Mouse (Mus musculus) MN1 (cell line): Measurements from ENCODE around the gene Nr6a1.

ENCODE experiments used
- DNase-seq: peaks from one replicate; pipeline ENCODE4 v3.0.0-alpha.2; 2016; ENCODE audit warnings: low spot score

Nr6a1 gene

DNA sequence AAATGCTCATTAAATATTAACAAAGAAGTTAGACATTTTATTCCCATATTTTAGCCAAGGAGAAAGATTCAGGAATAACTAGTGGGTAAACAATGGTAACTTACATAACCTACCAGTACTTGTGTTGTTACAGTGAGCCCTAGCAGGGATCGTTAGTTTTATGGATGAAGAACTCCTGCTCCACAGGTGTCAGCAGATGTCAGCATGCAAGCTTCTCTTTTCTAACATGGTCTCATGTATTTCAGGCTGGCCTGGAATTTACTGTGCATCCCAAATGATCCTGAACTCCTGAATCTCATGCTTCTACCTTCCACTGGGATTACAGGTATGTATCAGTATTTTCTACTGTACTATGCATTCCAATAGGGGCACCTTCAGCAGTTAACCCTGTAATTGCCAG lies 54.8 kb downstream of the Nr6a1 start:
- DNase-seq, result no peak

DNA sequence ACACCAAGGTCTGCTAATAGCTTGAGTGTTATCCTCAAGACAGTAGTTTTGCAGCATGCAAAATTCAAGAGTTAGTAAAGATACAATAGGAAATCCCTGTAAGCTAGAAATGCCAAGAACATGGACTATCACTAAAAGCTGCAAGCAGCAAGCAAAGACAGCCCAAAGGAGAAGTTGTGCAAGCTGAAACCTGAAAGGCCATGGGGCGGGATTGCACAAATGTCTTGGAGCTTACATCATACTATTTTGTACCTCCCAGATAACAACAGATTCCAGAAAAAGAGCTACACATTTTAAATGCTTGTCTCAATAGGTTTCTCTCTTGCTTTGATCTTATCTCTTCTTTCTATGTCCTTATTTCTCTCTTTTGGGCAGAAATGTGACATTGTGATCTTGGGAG lies 60.8 kb downstream of the Nr6a1 start:
- peak; percentile 54 for DNase-seq

DNA sequence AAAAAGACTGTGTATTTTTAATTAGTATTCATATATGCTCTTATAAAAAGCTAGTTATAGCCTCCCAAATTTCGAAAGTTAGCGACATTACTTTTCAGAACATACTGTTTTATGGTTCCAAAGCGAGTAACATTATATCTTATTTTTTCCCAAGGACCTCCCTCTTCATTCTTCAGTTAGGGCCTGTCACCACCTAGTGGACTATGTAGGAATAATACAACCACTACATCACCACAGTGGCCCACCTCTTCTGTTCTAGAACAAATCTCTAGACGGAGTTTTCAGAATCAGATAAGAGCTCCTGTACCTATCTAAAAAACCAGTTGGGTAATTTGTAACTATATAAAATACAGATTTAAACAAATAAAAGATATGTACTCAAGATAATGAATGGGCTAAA lies 63.5 kb downstream of the Nr6a1 start:
- DNase-seq, result peak; percentile 70

DNA sequence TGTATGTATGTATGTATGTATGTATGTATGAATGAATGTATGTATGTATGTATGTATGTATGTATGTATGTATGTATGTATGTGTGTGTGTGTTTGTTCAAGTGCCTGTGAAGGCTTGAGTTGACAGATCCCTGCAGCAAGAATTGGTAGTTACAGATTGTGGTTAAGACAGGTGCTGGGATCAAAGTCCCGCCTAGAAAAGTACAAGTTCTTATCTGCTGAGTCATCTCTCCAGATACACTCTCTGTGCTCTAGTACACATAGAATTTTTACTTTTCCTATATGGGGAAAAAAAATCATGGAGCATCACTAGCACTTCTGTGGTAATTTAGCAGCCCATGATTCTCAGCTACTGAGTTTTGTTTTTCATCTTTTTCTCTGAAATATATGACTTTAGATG lies 75.7 kb downstream of the Nr6a1 start:
- DNase-seq, result no peak

DNA sequence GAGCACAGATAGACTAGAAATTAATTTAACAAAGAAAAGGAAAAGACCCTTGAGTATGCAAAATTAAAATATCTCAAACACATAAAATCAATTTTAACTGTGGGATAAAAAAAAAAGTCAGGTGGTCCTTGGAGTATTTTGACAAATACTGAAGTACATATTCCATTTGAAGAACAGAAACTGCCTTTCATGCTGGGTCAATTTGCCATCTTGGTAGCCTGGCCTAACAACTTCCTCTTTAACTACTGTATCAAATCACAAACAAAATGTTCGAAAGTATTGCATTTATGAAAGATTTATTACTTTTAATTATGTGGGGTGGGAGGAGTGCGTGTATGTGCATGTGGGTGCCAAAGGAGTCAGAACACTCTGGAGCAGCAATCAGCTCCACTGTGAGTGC lies 81.2 kb downstream of the Nr6a1 start:
- DNase-seq, result no peak

DNA sequence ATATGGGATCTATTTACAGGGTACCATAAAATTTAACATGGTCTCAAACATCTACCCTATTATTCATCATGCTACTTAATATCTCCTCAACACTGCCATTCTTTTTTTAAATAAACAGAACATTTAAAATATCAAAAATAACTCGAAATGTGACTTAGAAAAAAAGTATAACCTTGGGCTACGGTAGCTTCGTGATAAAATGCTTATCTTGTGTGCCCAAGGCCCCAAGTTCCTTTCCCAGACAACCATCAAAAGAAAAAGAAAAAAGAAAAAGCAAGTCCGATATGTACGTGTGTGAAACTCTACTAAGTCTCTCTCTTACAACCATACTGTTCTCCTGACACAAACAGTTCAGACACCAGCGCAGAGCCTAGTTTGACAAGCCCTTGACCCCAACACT lies 92.0 kb downstream of the Nr6a1 start:
- no peak for DNase-seq

DNA sequence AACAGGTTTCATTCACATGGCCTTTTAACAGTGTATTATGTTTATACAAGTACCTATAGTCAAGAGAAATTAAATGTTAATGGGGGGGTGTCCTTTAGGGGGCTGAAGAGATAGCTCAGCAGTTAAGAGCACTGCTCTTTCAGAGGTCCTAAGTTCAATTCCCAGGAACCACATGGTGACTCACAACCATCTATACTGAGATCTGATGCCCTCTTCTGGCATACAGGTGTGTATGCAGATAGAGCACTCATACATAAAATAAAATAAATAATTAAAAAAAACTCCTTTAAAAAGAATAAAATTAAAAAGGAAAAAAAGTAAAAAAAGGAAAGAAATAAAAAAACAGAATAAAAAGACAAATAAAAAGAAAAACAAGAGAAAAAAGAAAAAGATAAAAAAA lies 95.5 kb downstream of the Nr6a1 start:
- no peak for DNase-seq

DNA sequence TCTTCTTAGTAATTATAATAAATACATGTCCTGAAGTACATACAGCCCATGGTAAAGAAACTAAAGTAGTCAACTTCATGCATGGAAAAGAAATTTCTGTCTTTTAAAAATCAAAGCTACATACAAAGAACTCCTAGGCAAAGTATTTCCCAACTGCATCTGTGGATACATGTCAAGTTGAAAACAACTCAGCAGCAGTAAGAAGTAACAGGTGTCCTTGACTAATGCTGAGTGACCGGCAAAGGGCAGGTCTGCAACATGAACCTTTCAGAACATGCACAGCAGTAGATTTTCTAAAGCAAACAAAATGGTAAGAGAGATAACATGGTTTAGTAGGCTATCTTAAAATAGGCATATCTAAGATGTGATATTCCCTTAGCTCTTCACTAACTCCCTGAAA lies 98.0 kb downstream of the Nr6a1 start:
- no peak for DNase-seq

DNA sequence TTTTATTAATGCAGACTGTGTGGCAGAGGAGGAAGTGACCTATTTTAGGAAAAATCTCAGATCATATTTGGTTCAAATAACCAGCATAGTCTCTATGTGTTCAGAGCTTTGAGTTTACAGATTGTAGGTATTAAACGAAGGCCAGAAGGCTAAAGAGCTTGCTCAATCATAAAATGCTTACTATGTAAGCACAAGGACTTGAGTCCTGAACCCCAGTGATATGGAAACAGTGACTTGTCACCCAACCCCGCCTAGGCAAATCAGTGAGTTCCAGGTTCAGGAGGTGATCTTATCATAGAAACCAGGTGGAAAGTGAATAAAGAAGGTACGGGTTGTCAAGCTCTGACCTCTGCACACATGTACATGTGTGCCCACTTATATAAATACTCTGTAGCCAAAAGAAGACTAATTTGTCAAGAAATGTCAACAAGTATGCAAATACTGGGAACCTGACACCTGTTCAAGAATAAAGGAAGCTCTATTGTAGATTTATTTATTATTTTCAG lies 99.6 kb downstream of the Nr6a1 start:
- DNase-seq, result no peak

DNA sequence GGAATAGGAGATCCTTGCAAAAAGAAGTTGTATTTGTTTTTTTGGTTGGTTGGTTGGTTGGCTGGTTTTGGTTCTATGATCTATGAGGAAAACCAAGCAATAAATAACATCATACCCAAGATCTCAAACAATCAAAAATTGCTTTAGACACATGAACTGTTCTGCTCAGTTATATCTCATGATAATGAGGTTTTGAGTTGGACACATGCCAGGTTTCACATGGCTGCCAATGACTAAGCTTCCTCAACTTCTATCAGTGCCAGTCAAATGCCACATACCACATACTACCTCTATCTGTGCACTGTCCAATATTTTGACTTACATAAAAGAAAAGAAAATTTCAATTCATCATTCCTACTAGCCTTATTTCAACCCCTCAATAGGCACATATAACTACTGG lies 101.3 kb downstream of the Nr6a1 start:
- DNase-seq, result peak; percentile 44

DNA sequence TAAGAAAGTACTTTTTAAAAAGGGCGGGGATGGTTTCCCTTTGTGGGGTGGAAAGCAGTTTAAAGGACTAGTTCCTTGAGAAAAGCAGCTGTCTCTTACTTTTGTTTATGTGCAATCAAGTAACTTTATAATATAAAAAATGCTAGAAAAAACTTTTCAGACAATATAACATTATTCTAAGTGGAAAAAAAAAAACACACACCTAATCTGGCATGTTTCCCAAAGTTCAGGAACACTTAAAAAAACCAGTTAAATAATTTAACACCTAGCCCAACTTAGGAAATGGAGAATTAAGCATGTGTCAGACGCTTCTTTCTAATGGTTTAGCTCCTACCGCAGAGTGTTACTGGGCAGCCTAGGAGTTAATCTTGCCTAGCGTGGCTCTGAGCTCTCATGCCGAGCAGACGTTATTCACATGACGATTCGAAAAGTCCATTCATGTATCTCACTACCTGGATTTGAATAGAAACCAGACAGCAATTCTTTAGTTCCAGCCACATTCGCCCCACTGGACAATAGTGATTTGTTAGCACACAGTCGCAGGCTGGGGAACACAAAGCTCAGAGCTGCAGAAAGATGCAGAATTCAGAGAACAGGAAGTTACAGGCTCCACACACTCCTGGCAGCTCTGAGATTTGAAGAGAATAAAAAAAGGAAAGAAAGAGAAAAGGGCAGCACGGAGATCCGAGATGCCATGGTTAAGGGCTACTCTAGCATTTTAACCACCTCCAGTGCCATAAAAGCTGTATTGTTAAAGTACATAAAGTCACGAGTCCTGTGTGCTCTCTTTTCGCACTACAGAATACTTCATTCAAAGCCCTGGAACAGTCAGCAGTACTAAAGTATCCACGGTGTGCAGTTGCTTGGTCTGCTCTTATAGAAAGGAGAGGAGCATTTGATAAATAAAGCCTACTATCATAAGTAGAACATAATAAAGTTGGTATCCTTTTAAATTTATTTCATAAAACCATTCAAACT lies 102.4 kb downstream of the Nr6a1 start:
- peak; percentile 35 for DNase-seq

DNA sequence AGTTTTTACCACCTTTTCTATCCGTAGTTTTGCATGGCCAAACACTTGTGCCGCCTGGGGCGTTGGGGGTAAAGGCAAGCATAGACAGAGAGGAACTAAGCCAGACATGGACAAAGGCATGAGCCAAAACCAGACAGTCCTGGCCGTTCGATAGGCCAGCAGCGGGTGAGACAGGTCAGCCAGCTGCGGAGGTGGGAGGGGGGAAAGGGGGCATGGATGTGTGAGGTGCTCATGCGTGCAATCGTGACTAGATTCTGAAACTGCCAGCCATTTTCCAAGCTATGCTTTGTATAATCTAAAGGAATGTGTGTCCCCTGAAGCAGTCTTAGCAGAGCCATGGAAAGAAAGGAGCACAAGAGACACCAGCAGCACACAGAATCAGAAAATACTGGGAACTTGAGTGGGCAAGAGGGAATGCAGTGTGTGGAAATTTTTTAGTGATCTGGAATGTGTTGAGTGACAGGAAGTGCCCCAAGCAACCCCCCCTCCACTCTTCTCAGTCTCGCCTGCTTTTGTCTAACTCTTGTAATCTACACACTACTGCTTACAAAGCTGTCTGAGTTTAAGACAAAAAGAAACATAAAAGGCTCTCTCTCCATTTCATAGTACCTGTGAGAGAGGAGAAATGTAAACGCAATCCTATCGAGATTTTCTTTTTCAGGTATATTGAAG lies 103.4 kb downstream of the Nr6a1 start:
- peak; percentile 70 for DNase-seq

DNA sequence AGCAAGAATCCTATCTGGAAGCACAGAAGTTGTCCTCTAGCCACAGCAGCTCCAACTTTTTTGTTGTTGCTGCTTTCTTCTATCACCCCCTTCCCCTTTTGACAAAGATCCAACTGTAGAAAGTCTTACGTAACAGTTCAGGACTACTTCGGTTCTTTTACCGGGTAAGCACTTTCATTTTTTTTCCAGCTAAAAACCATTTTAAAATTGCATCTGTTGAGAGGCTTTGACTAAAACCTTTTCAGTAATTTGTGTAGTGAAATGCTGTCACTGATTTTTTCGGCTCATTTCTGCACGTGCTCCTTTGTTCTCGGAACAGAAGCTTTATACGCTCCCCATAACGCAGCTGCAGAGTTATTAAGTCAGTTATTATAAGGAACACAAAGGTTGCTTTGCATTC lies 104.1 kb downstream of the Nr6a1 start:
- DNase-seq, result peak; percentile 53

DNA sequence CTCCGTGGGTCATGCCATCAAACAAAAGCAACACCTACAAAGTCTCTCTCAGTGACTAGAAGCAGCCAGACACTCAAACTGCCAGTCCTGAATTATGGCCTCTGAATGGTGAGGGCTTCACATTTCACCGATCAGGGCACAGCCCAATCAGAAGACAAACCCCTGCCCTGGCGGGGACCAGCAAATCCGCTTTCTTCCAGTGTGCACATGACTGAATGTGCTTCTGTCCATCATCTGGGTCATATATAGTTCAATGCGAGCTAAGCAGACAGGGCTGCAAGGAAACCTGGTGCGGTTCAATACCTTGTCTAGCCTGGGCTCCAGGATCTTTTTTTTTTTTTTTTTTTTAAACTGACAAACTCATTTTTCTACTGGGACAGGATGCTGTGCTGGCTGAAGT lies 104.5 kb downstream of the Nr6a1 start:
- DNase-seq, result peak; percentile 84

DNA sequence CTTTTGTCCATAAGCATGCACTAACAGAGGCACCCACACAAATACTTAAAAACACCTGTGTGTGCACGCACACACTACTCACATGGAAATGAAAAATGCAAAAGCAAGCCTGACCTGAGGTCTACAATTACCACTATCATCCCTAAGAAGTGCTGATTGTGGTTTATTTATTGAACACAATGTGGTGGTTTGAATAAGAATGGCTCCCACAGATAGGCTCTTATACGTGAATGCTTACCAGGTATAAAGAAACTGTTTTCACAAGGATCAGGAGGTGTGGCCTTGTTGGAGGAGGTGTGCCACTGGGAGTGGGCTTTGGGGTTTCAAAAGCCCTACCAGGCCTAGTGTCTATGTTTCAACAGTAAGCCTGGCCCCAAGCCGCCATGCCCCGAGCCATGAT lies 110.0 kb downstream of the Nr6a1 start:
- DNase-seq, result no peak

DNA sequence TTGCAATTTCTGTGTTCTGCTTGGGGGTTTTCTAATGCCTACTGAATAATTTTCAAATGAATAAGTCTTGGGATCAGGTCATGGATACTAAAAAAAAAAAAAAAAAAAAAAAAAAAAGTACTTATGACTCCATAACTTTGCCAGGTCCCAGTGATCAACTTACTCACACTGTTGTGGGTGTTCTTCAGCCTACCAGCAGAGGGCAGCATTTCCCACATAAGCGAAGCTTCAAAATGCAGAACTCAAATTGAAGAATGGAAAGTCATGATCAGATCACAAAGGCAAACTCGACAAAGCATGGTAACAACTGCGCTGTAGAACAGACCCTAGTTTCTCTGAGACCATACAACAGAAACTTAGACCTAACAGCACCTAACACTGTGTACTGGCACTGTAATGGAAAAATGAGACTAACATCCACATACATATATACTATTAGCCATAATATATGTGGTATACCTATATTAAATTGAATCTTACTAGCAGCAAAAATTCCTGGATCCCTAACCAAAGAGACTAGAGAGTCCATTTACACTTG lies 130.3 kb downstream of the Nr6a1 start:
- DNase-seq, result peak; percentile 81

DNA sequence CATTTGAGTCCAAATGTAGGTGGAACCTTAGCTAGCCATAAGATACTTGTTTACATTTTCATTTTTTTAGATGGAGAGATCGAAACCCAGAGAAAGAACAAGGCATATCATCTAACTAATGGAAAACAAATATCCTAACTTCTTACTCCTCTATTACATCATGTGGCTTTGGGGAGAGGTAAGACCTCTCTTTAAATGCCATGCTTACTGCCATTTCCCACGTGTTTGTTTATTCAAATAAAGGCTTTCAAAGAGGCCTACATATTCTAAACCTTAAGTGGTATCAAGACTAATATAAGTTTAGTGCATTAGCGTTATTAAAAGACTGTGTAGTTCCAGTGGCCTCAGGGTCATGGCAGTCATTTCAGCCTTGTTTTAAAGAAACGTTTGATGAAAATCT lies 140.2 kb downstream of the Nr6a1 start:
- no peak for DNase-seq

DNA sequence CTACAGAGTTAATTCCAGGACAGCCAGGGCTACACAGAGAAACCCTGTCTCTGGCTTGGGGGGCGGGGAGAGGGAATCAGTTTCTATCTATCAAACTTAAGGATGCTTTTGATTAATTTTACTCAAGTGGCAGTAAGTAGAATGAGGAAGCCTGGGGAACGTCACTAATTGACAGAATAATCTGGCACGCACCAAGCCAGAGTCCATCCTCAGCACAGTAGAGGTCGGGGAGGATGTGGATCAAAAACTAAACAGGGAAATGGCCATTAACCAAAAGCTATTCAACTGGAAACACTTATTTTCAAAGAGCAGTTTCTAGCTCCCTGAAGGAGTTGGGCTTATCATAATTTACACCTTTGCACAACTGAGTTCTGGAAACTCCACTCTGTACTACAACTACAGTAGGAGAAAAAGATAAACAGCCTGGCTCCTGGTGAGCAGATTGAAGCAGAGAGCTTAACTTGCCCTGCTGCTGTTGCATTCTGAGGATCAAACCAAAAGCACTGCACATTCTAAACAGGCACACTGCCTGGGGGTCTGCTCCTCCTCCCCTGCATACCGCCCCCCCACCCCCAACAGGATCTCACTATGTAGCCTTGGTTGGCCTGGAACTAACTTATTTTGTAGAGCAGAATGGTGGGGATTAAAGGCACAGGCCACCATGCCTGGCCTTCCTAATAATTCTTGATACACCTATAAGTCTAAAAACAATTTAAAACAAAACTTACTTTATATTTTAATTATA lies 141.1 kb downstream of the Nr6a1 start:
- peak; percentile 41 for DNase-seq

DNA sequence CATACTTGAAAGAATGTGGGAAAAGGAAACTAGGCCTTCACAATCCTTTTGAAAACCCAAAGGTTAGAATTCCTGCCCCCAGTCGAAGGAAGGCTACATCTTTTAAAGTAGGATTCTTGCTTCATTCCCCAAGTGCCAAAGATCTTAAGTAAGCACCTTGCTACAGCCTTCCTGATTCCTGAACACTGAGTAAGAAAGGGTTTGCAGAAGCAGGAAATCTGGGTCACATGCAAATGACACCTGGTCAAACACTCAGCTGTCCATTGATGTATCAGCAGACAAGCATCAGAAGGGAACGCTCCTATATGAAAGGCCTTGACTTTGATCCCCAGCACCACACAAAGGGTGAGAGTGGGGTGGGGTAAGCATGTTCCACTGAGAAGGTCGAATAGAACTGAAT lies 142.4 kb downstream of the Nr6a1 start:
- DNase-seq, result no peak

DNA sequence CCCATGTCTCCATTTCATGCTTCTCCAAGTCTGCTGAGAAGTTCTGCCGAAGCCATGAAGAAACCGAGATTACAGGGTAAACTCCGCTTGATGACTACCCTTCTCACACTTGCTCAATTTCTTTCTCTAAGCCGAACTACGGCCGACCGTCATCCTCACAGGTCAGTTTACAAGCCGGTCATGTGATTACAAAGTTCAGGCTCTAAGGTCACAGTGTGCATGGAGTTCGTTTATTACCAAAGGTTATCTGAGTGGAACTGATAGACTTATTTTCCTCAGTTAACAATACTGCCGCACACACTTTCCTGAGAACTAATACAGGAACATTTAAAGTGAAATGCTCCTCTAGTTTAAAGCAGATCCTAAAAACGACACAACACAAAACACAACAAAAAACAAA lies 143.1 kb downstream of the Nr6a1 start:
- DNase-seq, result no peak

DNA sequence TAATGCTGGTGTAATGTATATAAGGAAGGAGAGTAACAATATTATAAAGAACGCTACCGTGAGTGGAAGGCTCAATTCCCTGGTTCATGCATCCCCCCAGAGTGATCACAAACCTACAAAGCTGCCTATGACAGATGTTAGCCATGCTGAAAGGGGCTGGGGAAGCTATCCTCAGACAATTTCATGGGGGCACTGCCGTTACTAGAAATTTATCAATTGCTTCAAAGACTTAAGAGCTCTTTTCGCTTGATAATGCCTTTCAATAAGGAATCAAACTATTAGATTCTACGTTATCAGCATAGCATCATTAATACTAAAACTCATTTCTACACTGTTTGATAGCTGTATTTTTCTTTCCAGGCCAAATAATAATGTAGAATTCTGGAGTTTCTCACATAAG lies 144.1 kb downstream of the Nr6a1 start:
- DNase-seq, result no peak

DNA sequence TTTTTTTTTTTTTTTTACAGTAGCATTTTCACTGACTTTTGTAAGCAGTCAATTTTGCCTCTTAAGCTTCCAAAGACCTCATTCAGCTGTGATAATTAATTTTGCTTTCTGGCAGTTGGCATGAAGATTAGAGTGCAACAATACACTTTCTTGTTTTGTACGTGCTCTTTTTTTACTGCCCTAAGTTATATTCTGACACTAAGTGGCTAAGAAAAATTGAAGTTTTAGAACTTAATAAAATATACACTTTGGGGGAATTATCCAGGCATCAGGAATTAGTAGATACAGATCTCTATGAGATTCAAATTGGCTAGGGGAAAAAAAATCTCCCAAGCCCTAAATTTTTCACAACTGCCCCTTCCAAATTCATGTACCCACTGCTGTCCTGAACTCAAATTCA lies 144.8 kb downstream of the Nr6a1 start:
- DNase-seq, result no peak
